Mouse (Mus musculus) heart, embryonic 15.5 days (tissue): ENCODE data around the gene Pla2g2f. TPM values are rescaled to one million over a fixed set of nuclear protein-coding genes. Genes with fewer than 3 reads are reported as not detected.

ENCODE experiments used
- ATAC-seq: fragments of 200-750 bp; cut with Nextera tagmentation; replicated peaks from 2 replicates; pipeline ENCODE4 v1.8.0; 2017; ENCODE audit warnings: low read depth, moderate TSS enrichment; ENCODE audit not compliant: insufficient number of reproducible peaks, insufficient read depth, low FRiP score
- H3K27ac ChIP-seq: fragments of 300-500 bp; sonication (generic); 2 replicates; pipeline ENCODE4 v1.5.1; 2015; ENCODE audit warnings: mild to moderate bottlenecking, inconsistent platforms
- H3K27me3 ChIP-seq: fragments of 300-500 bp; sonication (generic); 2 replicates; pipeline ENCODE4 v1.6.1; 2015; ENCODE audit warnings: inconsistent platforms
- H3K36me3 ChIP-seq: fragments of 300-500 bp; sonication (generic); 2 replicates; pipeline ENCODE4 v1.6.1; 2015; ENCODE audit warnings: mild to moderate bottlenecking, inconsistent platforms
- H3K4me1 ChIP-seq: fragments of 300-500 bp; sonication (generic); replicated peaks from 2 replicates; pipeline ENCODE4 v1.6.1; 2015; ENCODE audit warnings: inconsistent platforms
- H3K4me2 ChIP-seq: fragments of 300-500 bp; sonication (generic); 2 replicates; pipeline ENCODE4 v1.6.1; 2015; ENCODE audit warnings: inconsistent platforms, mild to moderate bottlenecking, moderate library complexity
- H3K4me3 ChIP-seq: fragments of 300-500 bp; sonication (generic); 2 replicates; pipeline ENCODE4 v1.5.1; 2015; ENCODE audit warnings: mild to moderate bottlenecking, inconsistent platforms
- H3K9ac ChIP-seq: fragments of 300-500 bp; sonication (generic); 2 replicates; pipeline ENCODE4 v1.6.1; 2015; ENCODE audit warnings: mild to moderate bottlenecking, inconsistent platforms
- H3K9me3 ChIP-seq: fragments of 300-500 bp; sonication (generic); replicated peaks from 2 replicates; pipeline ENCODE4 v1.6.1; 2016; ENCODE audit warnings: inconsistent platforms
- WGBS: fragments of 180-500 bp; shearing (Covaris S2); methylation state at CpG from one replicate; pipeline ENCODE4 v1.1.7; 2015; ENCODE audit warnings: mixed read lengths; 5-methylcytosine and 5-hydroxymethylcytosine counted together
- polyA plus RNA-seq: library from polyadenylated mRNA; unstranded; fragments of >200 nt; fragmentation: Nextera tagmentation; extraction: Ambion mirVana; gene quantifications from 2 replicates; pipeline ENCODE4 v1.2.1, GENCODE M21; 2015

The Pla2g2f gene
- polyA plus RNA-seq, 1 experiment from 2014 or later: 0.09 TPM

DNA sequence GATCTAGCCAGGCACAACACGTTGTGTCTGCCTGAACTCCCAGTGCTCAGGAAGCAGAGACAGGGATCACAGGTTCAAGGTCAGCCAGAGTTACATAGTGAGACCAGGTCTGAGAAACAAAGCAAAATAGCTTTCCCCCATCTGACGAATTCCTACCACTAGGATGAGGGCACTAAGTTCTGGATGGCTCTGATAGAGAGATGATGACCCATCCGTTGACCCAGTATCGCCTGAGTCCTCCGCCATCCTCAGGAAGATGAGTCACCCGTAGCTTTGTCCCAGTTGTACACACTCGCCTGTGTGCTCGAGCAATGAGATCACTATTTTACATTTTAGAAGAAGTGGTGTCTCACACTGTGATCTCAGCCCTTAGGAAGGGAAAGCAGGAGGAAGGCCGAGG lies 4.8 kb upstream of the Pla2g2f start:
- WGBS: 58% methylated on average over 9 of the region's 9 CpGs
- no peak overlapping the region for H3K27ac ChIP-seq
- no peak overlapping the region for H3K4me3 ChIP-seq
- H3K27me3 ChIP-seq: no peaks in the 10 kb centered on the region
- H3K4me2 ChIP-seq: no peak overlapping the region
- no peaks in the 10 kb centered on the region for H3K36me3 ChIP-seq
- no peak overlapping the region for H3K9ac ChIP-seq
- no peaks in the 10 kb centered on the region for H3K9me3 ChIP-seq
- no peak for ATAC-seq
- no peaks in the 10 kb centered on the region; the same call in 1 of the 2 replicates for H3K4me1 ChIP-seq

DNA sequence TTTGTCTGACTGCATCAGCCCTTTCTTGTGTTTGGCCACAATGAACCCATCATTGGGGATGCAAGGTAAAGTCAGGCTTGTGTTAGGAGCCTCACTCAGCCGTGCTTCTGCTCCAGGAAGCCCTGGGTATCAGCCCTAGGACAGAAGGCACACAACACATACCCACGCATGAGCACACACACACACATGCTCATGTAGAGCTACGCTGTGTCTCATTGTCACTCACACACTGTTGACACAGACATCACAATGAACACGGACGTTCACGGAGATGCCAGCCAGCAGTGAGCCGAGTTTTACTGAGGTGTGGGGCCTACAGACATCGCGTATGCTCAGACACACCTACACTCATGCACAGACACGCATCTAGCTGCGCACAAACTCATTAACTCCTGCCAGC lies 1.4 kb downstream of the Pla2g2f start:
- H3K27ac ChIP-seq: no peak overlapping the region
- WGBS: 81% methylated on average over 11 of the region's 11 CpGs
- no peaks in the 10 kb centered on the region for H3K9me3 ChIP-seq
- no peaks in the 10 kb centered on the region for H3K36me3 ChIP-seq
- H3K4me1 ChIP-seq: no peaks in the 10 kb centered on the region; the same call in 1 of the 2 replicates
- H3K4me3 ChIP-seq: no peak overlapping the region
- H3K4me2 ChIP-seq: no peak overlapping the region
- ATAC-seq: no peak
- H3K9ac ChIP-seq: no peak overlapping the region
- peaks cover 5% of the 10 kb centered on the region; the same call in 1 of the 2 replicates for H3K27me3 ChIP-seq

DNA sequence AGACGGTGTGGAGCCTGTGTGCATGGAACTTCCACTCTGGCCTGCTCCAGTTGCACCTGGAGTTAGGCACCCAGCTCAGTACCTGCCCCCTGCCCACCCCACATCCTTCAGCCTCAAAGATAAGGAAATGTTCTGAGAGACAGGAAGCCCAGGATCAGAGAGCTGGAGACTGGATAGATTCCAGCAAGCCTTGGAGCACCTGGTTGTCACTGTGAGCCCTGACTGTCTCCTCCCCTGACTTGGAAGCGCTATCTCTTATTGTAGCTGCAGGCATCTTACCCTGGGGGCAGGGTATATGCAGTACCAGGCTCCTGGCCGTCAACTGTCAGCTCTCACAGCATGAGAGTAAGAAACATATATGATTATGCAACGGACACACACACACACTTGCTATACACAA lies 2.0 kb downstream of the Pla2g2f start:
- Histone ChIP-seq H3K9me3 (no peaks in the 10 kb centered on the region), H3K27ac (no peak overlapping the region), H3K36me3 (no peaks in the 10 kb centered on the region), H3K4me3 (no peak overlapping the region), H3K27me3 (peaks cover 5% of the 10 kb centered on the region; the same call in 1 of the 2 replicates), H3K4me2 (no peak overlapping the region), H3K9ac (no peak overlapping the region), H3K4me1 (no peaks in the 10 kb centered on the region; the same call in 1 of the 2 replicates)
- ATAC-seq: no peak
- WGBS: 62% methylated on average over 4 of the region's 4 CpGs

DNA sequence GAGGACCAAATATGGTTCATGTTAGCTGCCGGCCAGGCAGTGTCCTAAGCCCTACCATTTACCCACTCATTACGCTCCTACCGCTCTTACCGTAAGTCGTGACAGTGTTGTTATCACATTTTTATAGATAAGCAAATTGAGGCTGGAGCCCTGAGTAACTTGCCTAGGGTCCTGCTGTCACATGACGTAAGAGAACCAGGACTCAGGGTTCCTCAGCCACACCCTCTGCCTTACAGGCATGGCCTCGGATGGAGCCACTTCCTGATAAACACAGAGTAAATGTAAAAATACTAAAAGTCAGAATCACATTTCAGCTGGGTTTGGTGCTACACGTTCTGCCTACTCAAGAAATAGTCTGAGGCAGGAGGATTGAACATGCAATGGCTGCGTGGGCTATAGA lies 3.0 kb downstream of the Pla2g2f start:
- Histone ChIP-seq H3K4me1 (no peaks in the 10 kb centered on the region; the same call in 1 of the 2 replicates), H3K4me2 (no peak overlapping the region), H3K9ac (no peak overlapping the region), H3K27ac (no peak overlapping the region), H3K36me3 (no peaks in the 10 kb centered on the region), H3K4me3 (no peak overlapping the region), H3K27me3 (peaks cover 11% of the 10 kb centered on the region), H3K9me3 (no peaks in the 10 kb centered on the region)
- 42% methylated on average over 9 of the region's 9 CpGs for WGBS
- ATAC-seq: no peak

DNA sequence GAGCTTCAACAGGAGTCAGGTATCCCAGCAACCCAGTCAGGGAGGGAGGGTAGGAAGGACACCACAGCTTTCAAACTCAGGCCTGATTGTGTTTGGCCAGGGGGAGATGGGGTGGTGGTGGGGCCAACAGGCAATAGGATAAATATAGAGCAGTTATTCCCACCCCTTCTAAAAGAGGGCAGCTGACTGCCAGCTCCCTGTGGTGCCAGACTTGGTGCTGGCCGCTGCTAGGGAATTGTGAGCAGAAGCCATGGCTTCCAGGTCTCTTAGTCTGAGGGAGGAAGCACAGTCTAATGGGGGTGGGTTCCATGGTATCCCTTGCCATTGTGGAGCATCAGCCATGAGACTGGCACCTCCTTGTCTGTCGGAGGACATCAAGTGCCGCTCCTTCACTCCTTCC lies 3.8 kb downstream of the Pla2g2f start:
- ATAC-seq: no peak
- Histone ChIP-seq H3K27me3 (peaks cover 15% of the 10 kb centered on the region), H3K4me1 (no peaks in the 10 kb centered on the region), H3K9me3 (no peaks in the 10 kb centered on the region), H3K27ac (no peak overlapping the region), H3K4me2 (no peak overlapping the region), H3K36me3 (no peaks in the 10 kb centered on the region), H3K9ac (no peak overlapping the region), H3K4me3 (no peak overlapping the region)
- WGBS: 85% methylated on average over 3 of the region's 3 CpGs

DNA sequence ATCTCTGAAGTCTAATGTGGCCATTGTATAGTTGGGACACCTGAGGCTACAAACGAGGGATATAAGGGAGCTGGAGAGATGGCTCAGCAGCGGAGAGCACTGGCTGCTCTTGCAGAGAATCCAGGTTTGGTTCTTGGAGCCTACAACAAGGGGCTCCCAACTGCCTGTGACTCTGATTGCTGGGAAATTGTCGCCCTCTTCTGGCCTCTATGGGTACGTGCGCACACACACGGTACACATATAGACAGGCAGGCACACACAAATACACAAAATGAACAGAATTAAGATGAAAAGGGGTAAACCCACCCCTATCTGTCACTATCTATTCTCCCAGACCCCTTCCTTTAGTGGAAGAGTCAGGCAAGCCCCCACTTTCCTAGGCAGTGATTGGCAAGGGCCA lies 4.8 kb downstream of the Pla2g2f start:
- 90% methylated on average over 6 of the region's 6 CpGs for WGBS
- no peaks in the 10 kb centered on the region; the same call in 1 of the 2 replicates for H3K4me1 ChIP-seq

DNA sequence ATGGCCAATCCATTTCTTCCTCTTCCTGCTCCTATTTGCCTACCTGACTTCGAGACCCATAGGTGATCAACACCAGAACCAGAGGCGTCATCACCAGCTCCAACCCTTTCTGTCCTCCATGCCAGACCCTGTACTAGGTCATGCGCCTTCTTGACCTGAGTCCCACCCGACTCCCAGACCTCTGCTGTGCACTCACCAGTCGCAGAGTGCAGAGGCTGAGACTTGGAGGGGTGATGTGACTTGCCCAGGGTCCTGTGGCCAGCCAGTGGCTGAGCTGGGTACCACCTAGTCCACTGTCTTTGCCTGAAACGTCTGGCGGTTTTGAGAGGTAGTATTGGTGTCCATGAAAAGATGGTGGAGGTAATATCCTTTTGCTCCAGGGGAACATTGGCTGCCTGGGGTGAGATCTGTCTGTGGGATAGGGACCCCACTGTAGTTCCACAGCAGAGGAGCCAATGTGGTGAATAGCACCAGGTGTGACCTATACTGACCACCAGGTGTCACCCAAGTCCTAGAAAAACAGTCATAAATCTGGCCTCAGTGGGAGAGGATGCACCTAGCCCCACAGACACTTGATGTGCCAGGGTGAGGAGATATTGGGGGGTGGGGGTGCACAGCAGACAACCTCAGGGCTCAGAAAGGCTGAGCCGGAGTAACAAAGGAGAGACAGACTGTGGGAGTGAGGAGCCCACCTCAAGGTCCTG lies 8.9 kb downstream of the Pla2g2f start:
- H3K36me3 ChIP-seq: no peaks in the 10 kb centered on the region
- no peak overlapping the region for H3K27ac ChIP-seq
- no peaks in the 10 kb centered on the region; the same call in 1 of the 2 replicates for H3K4me1 ChIP-seq
- WGBS: 43% methylated on average over 8 of the region's 8 CpGs
- H3K9ac ChIP-seq: no peak overlapping the region
- no peaks in the 10 kb centered on the region for H3K9me3 ChIP-seq
- peaks cover 45% of the 10 kb centered on the region for H3K27me3 ChIP-seq
- no peak for ATAC-seq
- H3K4me3 ChIP-seq: no peak overlapping the region
- no peak overlapping the region for H3K4me2 ChIP-seq

More for the DNA sequence above, 4.8 kb downstream of the Pla2g2f start:
- no peak overlapping the region for H3K9ac ChIP-seq
- H3K9me3 ChIP-seq: no peaks in the 10 kb centered on the region
- no peak overlapping the region for H3K4me2 ChIP-seq
- no peak overlapping the region for H3K4me3 ChIP-seq
- ATAC-seq: no peak
- H3K27me3 ChIP-seq: peaks cover 24% of the 10 kb centered on the region
- H3K36me3 ChIP-seq: no peaks in the 10 kb centered on the region
- H3K27ac ChIP-seq: no peak overlapping the region

DNA sequence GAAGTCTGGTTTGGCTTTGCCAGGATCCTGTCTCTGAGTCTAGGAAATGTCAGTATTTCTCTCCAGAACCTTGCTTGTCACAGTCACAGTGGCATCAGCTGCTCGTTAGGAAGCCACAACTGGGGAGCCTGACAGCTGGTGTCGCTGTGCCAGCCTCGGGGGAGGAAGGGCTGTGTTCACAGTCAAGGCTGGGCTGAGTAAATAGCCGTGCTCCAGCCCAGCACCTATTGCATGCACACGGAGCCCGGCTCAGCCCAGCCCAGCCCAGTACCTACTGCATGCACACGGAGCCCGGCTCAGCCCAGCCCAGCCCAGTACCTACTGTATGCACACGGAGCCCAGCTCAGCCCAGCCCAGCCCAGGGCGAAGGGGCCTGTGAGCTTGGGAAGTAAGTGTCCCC lies 9.6 kb downstream of the Pla2g2f start:
- Histone ChIP-seq H3K36me3 (no peaks in the 10 kb centered on the region), H3K9me3 (no peaks in the 10 kb centered on the region), H3K27ac (no peak overlapping the region), H3K27me3 (peaks cover 48% of the 10 kb centered on the region), H3K4me2 (no peak overlapping the region), H3K9ac (no peak overlapping the region), H3K4me1 (no peaks in the 10 kb centered on the region; the same call in 1 of the 2 replicates), H3K4me3 (no peak overlapping the region)
- 68% methylated on average over 10 of the region's 10 CpGs for WGBS
- ATAC-seq: no peak

DNA sequence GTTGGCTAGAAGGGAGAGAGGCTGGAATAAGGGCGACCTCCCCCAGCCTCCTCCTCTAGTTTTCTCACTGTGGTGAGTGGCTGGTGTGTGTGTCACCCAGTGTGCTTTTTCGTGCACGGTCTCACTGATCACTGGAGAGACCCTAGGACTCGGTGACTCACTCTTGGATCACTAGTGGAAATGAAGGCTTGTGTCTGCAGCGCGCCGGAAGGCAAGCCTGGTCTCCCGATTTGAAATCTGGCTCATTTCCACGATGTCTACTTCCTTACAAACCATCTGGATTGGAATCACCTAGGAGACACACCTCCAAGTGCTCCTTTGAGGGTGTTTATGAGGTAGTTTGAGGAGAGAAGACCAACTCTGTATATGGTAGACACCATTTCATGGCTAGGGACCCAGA lies 10.6 kb downstream of the Pla2g2f start:
- WGBS: 84% methylated on average over 9 of the region's 9 CpGs
- Histone ChIP-seq H3K27ac (no peak overlapping the region), H3K9ac (no peak overlapping the region), H3K4me3 (no peak overlapping the region), H3K4me2 (no peak overlapping the region), H3K9me3 (no peaks in the 10 kb centered on the region), H3K36me3 (no peaks in the 10 kb centered on the region), H3K27me3 (peaks cover 48% of the 10 kb centered on the region), H3K4me1 (no peaks in the 10 kb centered on the region; the same call in 1 of the 2 replicates)
- ATAC-seq: no peak

DNA sequence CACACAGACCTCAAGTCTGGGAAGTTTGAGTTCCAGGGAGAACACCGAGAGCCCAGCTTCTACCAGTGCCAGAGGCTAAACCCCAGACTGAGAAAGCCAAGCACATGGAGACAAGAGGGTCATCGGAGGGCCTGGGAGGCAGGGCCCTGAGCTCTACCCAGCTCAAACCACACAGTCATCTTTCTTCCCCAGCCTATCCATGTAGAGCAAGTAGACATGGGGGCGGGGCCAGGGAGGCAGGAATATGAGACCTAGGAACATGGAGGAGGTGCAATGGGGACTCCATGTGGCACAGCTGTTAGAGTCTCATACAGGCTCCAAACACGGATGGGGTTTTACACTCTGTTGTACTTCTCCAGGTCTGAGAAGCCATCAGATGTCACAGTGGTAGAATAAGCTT lies 11.5 kb downstream of the Pla2g2f start:
- 61% methylated on average over 4 of the region's 4 CpGs for WGBS
- Histone ChIP-seq H3K4me1 (no peaks in the 10 kb centered on the region; the same call in 1 of the 2 replicates), H3K36me3 (no peaks in the 10 kb centered on the region), H3K27me3 (peaks cover 52% of the 10 kb centered on the region), H3K4me2 (no peak overlapping the region), H3K4me3 (no peak overlapping the region), H3K9me3 (no peaks in the 10 kb centered on the region), H3K9ac (no peak overlapping the region), H3K27ac (no peak overlapping the region)
- no peak for ATAC-seq

DNA sequence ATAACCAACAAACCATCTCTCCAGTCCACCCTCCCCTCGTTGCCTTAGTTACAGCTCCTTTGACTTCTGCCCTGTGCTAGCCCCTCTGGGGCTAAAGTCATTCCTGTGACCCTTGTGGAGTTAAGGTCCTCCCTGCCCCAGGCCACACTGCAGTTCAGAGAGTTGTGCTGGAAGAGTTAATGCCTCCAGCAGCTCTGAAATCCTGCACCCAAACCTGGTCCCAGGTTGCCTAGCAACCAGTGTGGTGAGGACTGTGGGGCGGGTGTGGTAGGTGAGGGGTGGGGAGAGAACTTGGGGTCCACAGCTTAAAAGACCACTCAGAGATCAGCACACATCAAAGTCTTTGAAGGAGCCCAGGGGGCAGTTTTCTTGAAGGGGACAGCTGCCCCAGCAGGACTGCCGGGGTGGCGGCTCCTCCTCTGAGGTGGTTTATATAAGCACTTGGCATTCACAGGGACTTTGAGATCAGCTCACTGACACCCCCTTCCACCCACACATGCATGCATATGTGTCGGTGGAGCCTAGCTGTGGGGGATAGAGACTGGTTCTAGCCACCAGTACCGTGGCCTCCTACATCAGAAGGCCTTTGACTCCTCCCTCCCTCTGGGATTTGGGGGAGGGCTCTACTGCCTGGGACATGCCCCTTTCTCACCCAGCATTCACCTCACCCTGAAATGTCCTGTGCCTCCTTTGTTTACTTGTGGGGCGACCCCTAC lies 18.1 kb downstream of the Pla2g2f start:
- no peak for ATAC-seq
- no peaks in the 10 kb centered on the region for H3K4me1 ChIP-seq
- H3K27me3 ChIP-seq: peaks cover 24% of the 10 kb centered on the region
- WGBS: 40% methylated on average over 7 of the region's 7 CpGs
- no peak overlapping the region for H3K9ac ChIP-seq
- no peaks in the 10 kb centered on the region for H3K36me3 ChIP-seq
- H3K4me2 ChIP-seq: no peak overlapping the region
- H3K27ac ChIP-seq: no peak overlapping the region
- no peaks in the 10 kb centered on the region for H3K9me3 ChIP-seq
- H3K4me3 ChIP-seq: no peak overlapping the region
